Mouse (Mus musculus): ENCODE measurements around the gene Plekho1.

DNA sequence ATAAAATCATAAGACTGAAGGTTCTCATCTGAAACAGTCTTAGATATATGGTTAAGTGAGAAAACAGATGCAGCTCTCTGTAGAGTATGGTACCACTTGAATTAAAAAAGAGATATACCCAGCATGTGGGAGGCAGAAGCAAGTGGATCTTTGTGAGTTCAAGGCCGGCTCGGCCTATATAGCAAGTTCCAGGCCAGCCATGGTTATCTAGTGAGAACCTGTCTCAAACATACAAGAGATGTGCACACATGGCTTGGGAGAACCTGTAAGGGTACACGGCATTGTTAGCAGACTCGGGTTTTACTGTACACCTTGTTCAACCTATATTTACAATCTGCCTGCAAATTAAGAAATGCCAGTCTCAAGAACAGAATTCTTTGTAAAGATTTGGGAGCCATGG, 43.0 kb upstream of the Plekho1 start:
- TF ChIP-seq TCF12 (IDR thresholded peaks at IDR 0.05; ENCODE audit: low read depth, low read length) (no peak), USF1 (IDR thresholded peaks at IDR 0.05; ENCODE audit: low read depth, low read length) (no peak), POLR2AphosphoS2 (IDR thresholded peaks at IDR 0.05; ENCODE audit: low read depth, low read length) (no peak), POLR2A (IDR thresholded peaks at IDR 0.05; ENCODE audit: low read depth, low read length) (no peak), HCFC1 (IDR thresholded peaks at IDR 0.05; ENCODE audit: low read depth, low read length) (no peak)

All from CH12.LX (cell line).